Mouse (Mus musculus): Measurements from ENCODE around the gene Coro7. TPM values are rescaled to one million over a fixed set of nuclear protein-coding genes. Genes with fewer than 3 reads are reported as not detected.

Gene Coro7
- polyA plus RNA-seq, 1 experiment: 60.6 TPM

- no peak for DNase-seq
- TF ChIP-seq CTCF (IDR thresholded peaks at IDR 0.05; ENCODE audit: insufficient read depth, low read length): no peak
- TF ChIP-seq POLR2A (IDR thresholded peaks at IDR 0.05; ENCODE audit: borderline replicate concordance, extremely low read depth, low read depth, low read length): no peak
- peaks cover 48% of the 10 kb centered on the region for H3K4me1 ChIP-seq (ENCODE audit: control insufficient read depth, insufficient read depth, low read length)
- WGBS: 26% methylated on average over 7 of the region's 7 CpGs
- H3K4me3 ChIP-seq (replicated peaks; ENCODE audit: extremely low read depth, low read depth, low read length): no peak overlapping the region
These were observed 76.7 kb downstream of the Coro7 start for GRCm38 (mm10) chr16:4602766-4603452.

- peaks cover 46% of the 10 kb centered on the region for H3K4me1 ChIP-seq (ENCODE audit: control insufficient read depth, insufficient read depth, low read length)
- 21% methylated on average over 3 of the region's 3 CpGs for WGBS
- TF ChIP-seq CTCF (IDR thresholded peaks at IDR 0.05; ENCODE audit: insufficient read depth, low read length): no peak
- no peak for TF ChIP-seq POLR2A (IDR thresholded peaks at IDR 0.05; ENCODE audit: borderline replicate concordance, extremely low read depth, low read depth, low read length)
- peak; percentile 8 for DNase-seq
- H3K4me3 ChIP-seq (replicated peaks; ENCODE audit: extremely low read depth, low read depth, low read length): no peak overlapping the region
These were observed 77.4 kb downstream of the Coro7 start for GRCm38 (mm10) chr16:4602189-4602588.

- Histone ChIP-seq H3K4me3 (replicated peaks; ENCODE audit: extremely low read depth, low read depth, low read length) (no peak overlapping the region), H3K4me1 (ENCODE audit: control insufficient read depth, insufficient read depth, low read length) (peaks cover 38% of the 10 kb centered on the region)
- 68% methylated on average over 9 of the region's 9 CpGs for WGBS
- TF ChIP-seq POLR2A (IDR thresholded peaks at IDR 0.05; ENCODE audit: borderline replicate concordance, extremely low read depth, low read depth, low read length): no peak
- DNase-seq: peak; percentile 4
These were observed 78.8 kb downstream of the Coro7 start for GRCm38 (mm10) chr16:4600701-4601310.

- WGBS: 78% methylated on average over 3 of the region's 3 CpGs
- H3K4me3 ChIP-seq (replicated peaks; ENCODE audit: extremely low read depth, low read depth, low read length): no peak overlapping the region
- no peak for TF ChIP-seq CTCF (IDR thresholded peaks at IDR 0.05; ENCODE audit: insufficient read depth, low read length)
- TF ChIP-seq POLR2A (IDR thresholded peaks at IDR 0.05; ENCODE audit: borderline replicate concordance, extremely low read depth, low read depth, low read length): no peak
These were observed 80.0 kb downstream of the Coro7 start for GRCm38 (mm10) chr16:4599616-4600015.

GRCm38 (mm10) chr16:4598891-4599543 lies 80.6 kb downstream of the Coro7 start:
- TF ChIP-seq CTCF (IDR thresholded peaks at IDR 0.05; ENCODE audit: insufficient read depth, low read length): no peak
- TF ChIP-seq POLR2A (IDR thresholded peaks at IDR 0.05; ENCODE audit: borderline replicate concordance, extremely low read depth, low read depth, low read length): no peak
- peaks cover 25% of the 10 kb centered on the region for H3K4me1 ChIP-seq (ENCODE audit: control insufficient read depth, insufficient read depth, low read length)
- peak; percentile 3 for DNase-seq
- H3K4me3 ChIP-seq (replicated peaks; ENCODE audit: extremely low read depth, low read depth, low read length): no peak overlapping the region
- WGBS: 34% methylated on average over 6 of the region's 6 CpGs

More at GRCm38 (mm10) chr16:4599616-4600015, 80.0 kb downstream of the Coro7 start:
- H3K4me1 ChIP-seq (ENCODE audit: control insufficient read depth, insufficient read depth, low read length): peaks cover 30% of the 10 kb centered on the region
- DNase-seq: no peak

- 69% methylated on average over 5 of the region's 5 CpGs for WGBS
- TF ChIP-seq CTCF (IDR thresholded peaks at IDR 0.05; ENCODE audit: insufficient read depth, low read length): no peak
- no peak for TF ChIP-seq POLR2A (IDR thresholded peaks at IDR 0.05; ENCODE audit: borderline replicate concordance, extremely low read depth, low read depth, low read length)
- Histone ChIP-seq H3K4me3 (replicated peaks; ENCODE audit: extremely low read depth, low read depth, low read length) (no peak overlapping the region), H3K4me1 (ENCODE audit: control insufficient read depth, insufficient read depth, low read length) (peaks cover 26% of the 10 kb centered on the region)
- peak; percentile 3 for DNase-seq
These were observed 81.5 kb downstream of the Coro7 start for GRCm38 (mm10) chr16:4598041-4598440.

GRCm38 (mm10) chr16:4597296-4597695 lies 82.3 kb downstream of the Coro7 start:
- TF ChIP-seq POLR2A (IDR thresholded peaks at IDR 0.05; ENCODE audit: borderline replicate concordance, extremely low read depth, low read depth, low read length) (no peak), CTCF (IDR thresholded peaks at IDR 0.05; ENCODE audit: insufficient read depth, low read length) (no peak)
- Histone ChIP-seq H3K4me3 (replicated peaks; ENCODE audit: extremely low read depth, low read depth, low read length) (no peak overlapping the region), H3K4me1 (ENCODE audit: control insufficient read depth, insufficient read depth, low read length) (peaks cover 24% of the 10 kb centered on the region)
- peak; percentile 22 for DNase-seq
- 52% methylated on average over 7 of the region's 7 CpGs for WGBS

GRCm38 (mm10) chr16:4596836-4597235 lies 82.7 kb downstream of the Coro7 start:
- WGBS: 29% methylated on average over 2 of the region's 2 CpGs
- Histone ChIP-seq H3K4me3 (replicated peaks; ENCODE audit: extremely low read depth, low read depth, low read length) (no peak overlapping the region), H3K4me1 (ENCODE audit: control insufficient read depth, insufficient read depth, low read length) (peaks cover 21% of the 10 kb centered on the region)
- TF ChIP-seq CTCF (IDR thresholded peaks at IDR 0.05; ENCODE audit: insufficient read depth, low read length) (no peak), POLR2A (IDR thresholded peaks at IDR 0.05; ENCODE audit: borderline replicate concordance, extremely low read depth, low read depth, low read length) (no peak)
- no peak for DNase-seq

- peaks cover 21% of the 10 kb centered on the region for H3K4me1 ChIP-seq (ENCODE audit: control insufficient read depth, insufficient read depth, low read length)
- H3K4me3 ChIP-seq (replicated peaks; ENCODE audit: extremely low read depth, low read depth, low read length): peak overlapping the region; percentile 33
- no peak for DNase-seq
These were observed 83.3 kb downstream of the Coro7 start for GRCm38 (mm10) chr16:4596141-4596728.

More at GRCm38 (mm10) chr16:4596141-4596728, 83.3 kb downstream of the Coro7 start:
- WGBS: 20% methylated on average over 3 of the region's 3 CpGs
- no peak for TF ChIP-seq POLR2A (IDR thresholded peaks at IDR 0.05; ENCODE audit: borderline replicate concordance, extremely low read depth, low read depth, low read length)
- TF ChIP-seq CTCF (IDR thresholded peaks at IDR 0.05; ENCODE audit: insufficient read depth, low read length): no peak
